Mouse (Mus musculus) hematopoietic stem cell, adult 5-6 weeks (primary cell): Measurements from ENCODE around the gene Dvl1. TPM values are rescaled to one million over a fixed set of nuclear protein-coding genes. Genes with fewer than 3 reads are reported as not detected.
A peak's percentile ranks its signal among the peaks of the same experiment; 100 is the strongest.

Source experiments
- ATAC-seq, 2 experiments: fragments of 125-278 bp in 1 of 2; replicated peaks in 1 of 2; 2 replicates each; pipeline ENCODE4 v1.8.0; 2016 to 2017; ENCODE audit warnings: inconsistent platforms in 2 of 2, mild to moderate bottlenecking in 2 of 2, moderate number of reproducible peaks in 2 of 2, low read depth in 1 of 2, moderate TSS enrichment in 1 of 2; ENCODE audit not compliant: low FRiP score in 2 of 2, poor library complexity in 2 of 2, severe bottlenecking in 2 of 2, insufficient read depth in 1 of 2, low TSS enrichment in 1 of 2
- total RNA-seq: library from RNA; stranded (forward); fragments of 172-1452, 232-1000 nt; gene quantifications from 2 replicates; pipeline ENCODE4 v1.2.3, GENCODE M21; 2017

Gene Dvl1
- 21.0 and 23.8 TPM in 2 replicates for total RNA-seq

DNA sequence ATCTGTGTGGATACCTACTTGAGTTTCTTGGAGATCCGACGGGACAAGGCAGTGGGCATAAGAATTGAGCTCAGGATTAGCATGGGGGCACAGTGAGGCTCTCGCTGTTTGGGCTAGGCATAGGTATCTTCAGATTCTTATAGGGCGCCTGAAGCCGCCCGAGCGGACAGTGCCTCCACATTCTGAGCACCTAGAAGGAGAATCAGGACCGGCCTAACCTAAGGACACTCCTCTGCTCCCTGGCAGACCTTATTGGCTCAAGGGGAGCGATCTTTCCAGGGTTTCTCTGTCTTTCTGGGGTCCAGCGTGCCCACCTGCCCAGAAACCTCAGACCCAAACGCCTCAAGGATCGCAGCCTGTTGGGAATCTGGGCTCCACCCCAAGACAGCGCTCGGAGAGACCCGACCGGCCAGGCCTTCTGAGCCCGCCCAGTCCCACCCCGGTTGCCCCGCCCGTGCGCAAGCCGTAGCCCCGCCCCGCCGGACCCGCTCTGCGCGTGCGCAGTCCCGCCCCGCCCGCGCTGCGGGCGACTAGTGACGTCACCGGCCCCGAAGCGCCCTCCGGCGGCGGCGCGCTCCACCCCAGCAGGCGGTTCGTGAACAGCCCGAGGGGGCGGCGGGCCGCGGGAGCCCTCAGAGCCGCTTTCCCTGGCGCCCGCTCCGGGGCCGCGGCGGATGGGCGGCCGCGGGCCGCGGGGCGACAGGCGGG, at the start of gene Dvl1:
Gene Dvl1 (plus strand): TSS at position 532 of the 708 bp plus-strand sequence.
- peak; percentile 68 to 72 for ATAC-seq

- ATAC-seq = no peak
Measured at GRCm38 (mm10) chr4:155802075-155802474, 45.1 kb upstream of the Dvl1 start.

DNA sequence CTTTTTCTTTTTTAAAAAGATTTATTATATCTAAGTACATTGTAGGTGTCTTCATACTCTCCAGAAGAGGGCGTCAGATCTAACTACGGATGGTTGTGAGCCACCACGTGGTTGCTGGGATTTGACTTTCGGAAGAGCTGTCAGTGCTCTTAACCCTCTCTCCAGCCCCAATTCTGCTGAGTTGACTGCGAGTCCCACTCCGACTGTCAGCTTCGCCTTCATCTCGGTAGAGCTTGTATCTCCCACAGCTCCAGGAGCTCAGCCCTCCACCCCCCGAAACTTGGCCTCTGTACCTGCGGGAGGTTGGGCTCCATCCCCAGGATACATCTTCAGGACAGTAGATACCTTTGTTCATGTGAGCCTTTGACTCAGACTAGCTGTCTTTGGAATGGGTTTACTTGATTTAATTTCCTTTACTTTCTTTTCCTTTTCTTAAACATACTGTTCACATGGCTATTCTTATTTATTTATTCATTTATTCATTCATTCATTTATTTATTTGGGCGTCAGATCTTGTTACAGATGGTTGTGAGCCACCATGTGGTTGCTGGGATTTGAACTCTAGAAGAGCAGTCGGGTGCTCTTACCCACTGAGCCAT, 44.4 kb upstream of the Dvl1 start, which contains the start of gene Mrpl20:
Gene Mrpl20 (plus strand): TSS at position 138 of the 599 bp plus-strand sequence.
- ATAC-seq = 0 out of 4 replicates have a peak, but pooled peaks of 1 of the 2 experiments have one; percentile 22

DNA sequence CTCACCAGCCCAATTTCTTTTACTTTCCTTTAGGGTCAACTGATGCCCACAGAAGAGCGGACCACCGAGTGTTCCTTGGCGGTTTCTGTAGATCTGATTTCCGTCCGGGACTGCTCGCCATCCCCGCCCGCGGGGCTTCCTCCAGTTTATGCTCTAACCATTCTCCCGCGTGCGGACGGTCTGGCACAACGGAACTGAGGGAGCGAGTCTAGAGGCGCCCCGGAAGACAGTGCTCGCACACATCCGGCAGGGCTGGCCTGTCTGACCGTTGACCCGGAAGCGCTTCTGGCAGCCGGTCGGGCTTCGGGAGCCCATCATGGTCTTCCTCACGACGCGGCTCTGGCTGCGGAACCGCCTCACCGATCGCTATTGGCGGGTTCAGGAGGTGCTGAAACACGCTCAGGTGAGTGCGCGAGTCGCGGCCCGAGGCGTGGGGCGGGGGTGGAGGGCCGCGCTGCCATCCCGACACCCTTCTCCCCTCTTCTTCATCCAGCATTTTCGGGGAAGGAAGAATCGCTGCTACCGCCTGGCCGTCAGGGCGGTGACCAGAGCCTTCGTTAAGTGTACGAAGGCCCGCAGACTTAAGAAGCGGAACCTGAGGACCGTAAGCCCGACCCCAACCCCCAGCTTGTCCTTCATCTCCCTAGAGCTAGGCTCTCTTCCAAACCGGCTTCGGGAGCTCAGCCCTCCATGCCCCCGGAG, 43.7 kb upstream of the Dvl1 start:
- peak; percentile 94 to 97 for ATAC-seq

DNA sequence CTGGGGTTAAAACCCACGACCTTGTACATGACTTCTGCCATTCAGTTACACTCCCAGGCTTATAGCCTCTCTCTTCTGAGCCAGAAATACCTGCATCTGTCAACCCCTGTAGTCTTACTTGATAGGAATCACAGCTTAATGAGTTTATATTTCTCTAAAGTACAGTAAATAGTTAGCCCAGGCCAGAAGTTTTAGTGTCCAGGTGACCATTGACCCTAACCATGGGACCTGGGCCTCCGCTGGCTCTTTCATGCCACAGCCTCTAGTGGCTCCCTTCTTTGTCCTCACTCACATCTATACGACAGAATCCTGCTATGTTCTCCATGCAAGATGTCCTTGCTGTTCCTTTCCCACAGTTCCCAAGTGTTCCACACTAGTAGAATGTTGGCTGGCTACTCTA, 39.4 kb upstream of the Dvl1 start:
- no peak for ATAC-seq

DNA sequence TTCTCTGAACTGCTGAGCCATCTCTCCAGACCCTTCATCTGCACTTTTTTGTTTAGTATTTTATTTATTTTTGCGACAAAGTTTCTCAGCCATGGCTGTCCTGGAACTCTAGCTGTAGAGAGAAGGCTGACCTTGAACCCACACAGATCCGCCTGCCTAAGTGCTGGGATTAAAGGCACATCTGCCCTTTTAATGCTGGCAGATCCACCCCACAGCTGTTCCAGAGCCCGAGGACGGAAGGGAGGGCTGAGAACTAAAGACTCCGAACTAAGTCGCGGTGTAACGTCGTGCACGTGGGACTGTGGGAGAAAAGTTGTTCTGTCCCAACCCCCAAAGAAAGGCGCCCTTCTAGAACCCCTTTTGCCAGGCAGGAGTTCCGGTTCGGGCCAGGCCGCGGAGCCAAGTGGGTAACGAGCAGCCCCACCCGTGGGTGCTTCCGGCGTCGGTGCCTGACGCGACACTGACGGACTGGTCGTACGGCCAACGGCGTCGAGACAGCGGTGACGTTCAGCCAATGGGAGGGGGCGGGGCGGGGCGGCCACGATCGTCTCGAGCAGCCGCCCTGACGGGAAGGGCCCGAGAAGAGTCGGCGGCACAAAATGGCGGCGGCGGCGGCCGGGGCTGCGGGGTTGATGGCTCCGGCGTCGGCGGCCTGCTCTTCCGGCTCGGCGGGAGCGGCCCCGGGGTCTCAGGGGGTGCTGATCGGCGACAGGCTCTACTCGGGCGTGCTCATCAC, 35.1 kb upstream of the Dvl1 start, which contains the start of gene Ccnl2:
Gene Ccnl2 (plus strand): TSS at position 561 of the 736 bp plus-strand sequence.
- peak; percentile 99 to 100 for ATAC-seq

DNA sequence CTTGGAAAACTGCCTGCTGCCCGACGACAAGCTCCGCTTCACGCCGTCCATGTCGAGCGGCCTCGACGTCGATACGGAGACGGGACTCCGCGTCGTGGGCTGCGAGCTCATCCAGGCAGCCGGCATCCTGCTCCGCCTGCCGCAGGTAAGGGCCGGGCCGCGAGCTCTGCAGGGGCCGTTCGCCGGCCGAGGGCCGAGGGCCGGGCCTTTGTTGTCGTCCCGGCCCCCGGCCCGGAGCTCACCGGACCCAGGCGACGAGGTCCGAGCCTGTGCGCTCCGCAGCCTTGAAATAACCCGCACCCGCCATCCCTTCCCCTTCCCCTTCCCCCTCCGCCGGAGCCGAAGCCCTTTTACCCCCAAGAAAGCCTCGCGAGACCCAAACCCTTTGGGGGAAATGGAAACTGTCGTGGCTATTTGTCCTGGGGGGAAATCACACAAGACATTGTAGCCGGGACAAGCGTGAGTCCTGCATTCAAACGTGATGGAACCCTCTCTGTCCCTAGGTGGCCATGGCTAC, 34.5 kb upstream of the Dvl1 start:
- 0 out of 4 replicates have a peak, but pooled peaks of 1 of the 2 experiments have one; percentile 12 for ATAC-seq

- ATAC-seq = no peak
Measured at GRCm38 (mm10) chr4:155817533-155817932, 29.7 kb upstream of the Dvl1 start.

- no peak for ATAC-seq
Measured at GRCm38 (mm10) chr4:155821025-155821424, 26.2 kb upstream of the Dvl1 start.

GRCm38 (mm10) chr4:155823443-155823842, 23.8 kb upstream of the Dvl1 start:
- ATAC-seq = no peak

- ATAC-seq = no peak
Measured at GRCm38 (mm10) chr4:155829866-155830265, 17.3 kb upstream of the Dvl1 start.

GRCm38 (mm10) chr4:155830596-155830995, 16.6 kb upstream of the Dvl1 start:
- no peak for ATAC-seq

DNA sequence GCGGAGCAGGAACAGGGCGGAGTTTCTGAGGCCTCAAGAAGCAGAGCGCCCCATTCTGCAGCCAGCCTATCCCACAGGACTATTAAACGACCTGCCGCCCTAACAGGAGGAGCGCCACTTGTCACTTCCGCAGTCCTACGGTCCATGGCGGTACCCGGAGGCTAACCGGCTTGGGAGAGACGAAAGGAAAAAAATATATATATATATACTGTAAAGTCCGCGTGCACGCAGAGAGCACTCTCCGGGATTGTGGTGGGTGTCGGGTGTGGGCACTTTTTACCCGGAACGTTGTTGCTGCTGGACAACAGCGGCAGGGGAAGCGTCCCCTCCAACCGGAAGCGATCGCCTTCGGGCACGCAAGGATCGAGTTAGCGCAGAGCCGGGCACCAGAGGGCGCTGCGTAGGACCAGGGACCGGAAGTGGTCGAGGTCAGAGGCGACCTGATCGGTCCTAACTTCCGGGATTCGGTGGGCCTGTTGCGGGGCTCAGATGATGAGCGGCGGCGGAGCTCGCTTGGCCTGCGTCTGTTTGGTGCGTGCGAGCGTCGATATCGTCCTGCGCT, 15.9 kb upstream of the Dvl1 start, which contains the start of gene Aurkaip1:
Gene Aurkaip1 (plus strand): TSS at position 68 of the 562 bp plus-strand sequence.
- ATAC-seq = peak; percentile 89 to 93

DNA sequence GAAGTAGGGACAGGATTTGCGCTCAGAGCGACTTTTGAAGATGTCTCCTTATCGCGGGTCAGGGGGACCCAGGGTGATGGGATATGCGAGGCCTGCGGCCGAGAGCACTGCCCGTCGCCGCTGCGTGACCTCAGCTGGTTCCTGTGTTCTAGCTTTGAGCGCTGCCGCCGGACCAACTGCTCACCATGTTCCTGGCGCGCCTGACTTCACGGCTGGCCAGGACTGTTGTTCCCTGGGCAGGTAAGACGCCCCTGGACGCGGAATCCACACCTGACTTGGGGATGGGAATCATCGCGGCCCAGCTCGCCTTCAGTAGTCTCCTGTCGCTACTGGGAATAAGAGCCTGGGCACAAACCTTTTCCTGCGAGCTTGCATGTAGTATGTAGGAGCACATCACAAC, 15.4 kb upstream of the Dvl1 start:
- no peak for ATAC-seq

GRCm38 (mm10) chr4:155832321-155832720, 14.9 kb upstream of the Dvl1 start:
- ATAC-seq = no peak

DNA sequence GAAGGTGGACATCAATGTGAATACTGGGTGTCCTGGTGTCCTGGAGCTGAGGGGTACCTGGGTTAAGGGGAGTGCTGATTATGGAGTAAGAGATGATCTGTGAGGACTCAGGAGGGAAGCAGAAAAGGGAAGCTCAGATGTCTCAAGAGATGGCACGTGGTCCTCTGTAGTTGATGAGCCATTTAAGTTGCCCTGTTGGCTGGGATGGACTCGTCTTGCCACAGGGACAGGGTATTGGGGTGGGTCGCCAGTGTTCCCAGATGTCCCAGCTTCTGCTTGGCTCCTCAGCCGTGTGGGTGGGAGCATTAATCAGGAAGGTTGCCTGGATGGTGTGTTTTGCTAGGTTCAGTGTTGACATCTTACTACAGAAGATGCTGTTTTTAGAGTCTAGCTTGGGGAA, 14.0 kb upstream of the Dvl1 start:
- ATAC-seq = no peak

- ATAC-seq = peak; percentile 29 to 42; a peak in 2 of 4 replicates
Measured at GRCm38 (mm10) chr4:155833836-155834235, 13.4 kb upstream of the Dvl1 start.
